Mouse (Mus musculus) small intestine, adult 2 months (tissue): ENCODE measurements around the gene Cbl.

Source experiments
- CTCF ChIP-seq: fragments of 200-500 bp; IDR thresholded peaks from 2 replicates; pipeline ENCODE4 v1.5.1; 2012; ENCODE audit warnings: low read depth, mild to moderate bottlenecking, control low read depth, inconsistent platforms, low read length, moderate library complexity, mixed read lengths; ENCODE audit not compliant: insufficient replicate concordance, insufficient read length; ENCODE audit errors: extremely low read depth
- POLR2A ChIP-seq: fragments of 200-500 bp; IDR thresholded peaks from 2 replicates; pipeline ENCODE4 v1.6.1; 2012; ENCODE audit warnings: low read depth, mild to moderate bottlenecking, control low read depth, inconsistent platforms, low read length, moderate library complexity

DNA sequence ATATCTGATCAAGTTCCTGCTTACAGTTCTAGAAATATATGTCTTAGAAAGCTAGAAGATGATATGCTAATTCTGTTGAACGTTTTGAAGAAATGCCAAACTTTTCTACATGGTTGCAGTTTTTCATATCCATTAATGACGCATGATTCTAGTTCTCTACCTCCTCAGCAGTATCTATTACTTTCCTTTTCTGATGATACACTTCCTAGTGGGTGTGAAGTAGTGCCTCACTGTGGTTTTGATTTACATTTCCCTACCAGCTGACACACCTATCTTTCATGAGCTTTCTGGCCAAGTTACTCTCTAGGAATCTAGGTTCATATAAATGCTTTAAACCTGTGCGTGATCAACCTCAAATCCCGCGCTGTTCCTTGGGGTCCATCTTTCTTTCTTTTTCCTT, 41.1 kb downstream of the Cbl start:
- no peak for TF ChIP-seq CTCF
- TF ChIP-seq POLR2A, result no peak
